Mouse (Mus musculus) cerebellum, adult 2 months (tissue): Measurements from ENCODE around the gene Cfap299.

Experiments
- CTCF ChIP-seq: fragments of 200-500 bp; IDR thresholded peaks from 2 replicates; pipeline ENCODE4 v1.5.1; 2011; ENCODE audit warnings: low read depth, mild to moderate bottlenecking, control low read depth, low read length, moderate library complexity, borderline replicate concordance; ENCODE audit not compliant: insufficient read depth
- POLR2A ChIP-seq: fragments of 200-500 bp; IDR thresholded peaks from 2 replicates; pipeline ENCODE4 v1.6.1; 2011; ENCODE audit warnings: low read length, control low read depth, borderline replicate concordance; ENCODE audit not compliant: insufficient read depth

DNA sequence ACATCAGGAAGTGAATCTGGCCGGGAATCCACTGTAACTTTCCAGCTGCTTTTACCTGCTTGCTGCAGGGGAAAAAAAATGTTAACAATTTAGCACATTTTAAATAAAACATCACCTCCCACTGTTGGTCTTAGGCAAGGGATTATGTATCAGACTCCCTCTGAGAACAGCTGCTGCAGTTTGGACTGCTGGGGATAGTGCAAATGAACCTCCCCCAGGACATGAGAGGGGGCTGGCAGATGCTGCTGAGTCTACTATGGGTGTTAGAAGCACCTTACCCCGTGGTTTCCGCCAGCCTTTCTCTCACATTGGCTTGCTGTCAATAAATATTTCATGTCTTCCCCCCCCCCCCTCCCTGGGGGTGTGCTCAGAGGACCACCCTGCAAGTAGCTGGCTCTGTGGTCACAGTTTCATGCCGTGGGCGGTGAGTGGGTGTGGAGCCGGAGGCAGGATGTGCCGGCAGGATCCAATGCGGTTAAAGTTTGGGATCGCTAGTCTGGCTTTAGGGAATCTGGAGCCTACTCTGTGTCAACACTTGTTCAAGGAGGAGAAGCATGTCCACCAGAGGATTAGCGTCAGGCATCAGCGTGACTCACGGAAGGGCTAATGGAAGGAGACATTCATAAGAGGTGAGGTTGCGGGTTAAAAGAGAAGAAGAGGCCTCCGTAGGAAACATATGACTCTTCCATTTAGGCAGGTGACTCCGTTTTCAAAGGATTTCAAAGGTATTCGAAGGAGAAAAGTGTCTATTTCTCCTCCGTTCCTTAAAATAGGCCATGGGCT lies 45.2 kb upstream of the Cfap299 start:
- TF ChIP-seq CTCF (no peak), POLR2A (no peak)
